Mouse (Mus musculus): ENCODE measurements around the gene Kxd1. TPM values are rescaled to one million over a fixed set of nuclear protein-coding genes. Genes with fewer than 3 reads are reported as not detected.
A peak's percentile ranks its signal among the peaks of the same experiment; 100 is the strongest.

Kxd1 gene
- total and polyA plus RNA-seq, 2 experiments from 2014 or later: 36.3 to 53.1 TPM

- TF ChIP-seq CTCF (IDR thresholded peaks at IDR 0.05): no peak
- Histone ChIP-seq H3K4me3 (ENCODE audit: low read depth, low read length) (peak within 1 kb of the TSS; percentile 35), H3K27ac (ENCODE audit: low read depth, low read length) (no peak within 1 kb of the TSS), H3K36me3 (ENCODE audit: insufficient read depth, low read length) (no peaks in the 10 kb centered on the region), H3K4me2 (ENCODE audit: low read depth, low read length, poor library complexity, severe bottlenecking) (peak within 1 kb of the TSS; percentile 67), H3K9ac (replicated peaks; ENCODE audit: low read length, poor library complexity, severe bottlenecking) (peak within 1 kb of the TSS; percentile 42; the same call in 1 of the 2 replicates), H3K27me3 (ENCODE audit: insufficient read depth, low read length) (peaks cover 90% of the 10 kb centered on the region), H3K9me3 (ENCODE audit: low read length) (no peaks in the 10 kb centered on the region), H3K4me1 (ENCODE audit: insufficient read depth, low read length) (peaks cover 14% of the 10 kb centered on the region; the same call in 1 of the 2 replicates)
- DNase-seq (ENCODE audit: low spot score) (no peak), ATAC-seq (ENCODE audit: low FRiP score) (peak; percentile 31)
- WGBS: under 1% methylated on average over 54 of the region's 93 CpGs
These were observed 34.8 kb downstream of the Kxd1 start, which contains the start of gene Crlf1 for GRCm38 (mm10) chr8:70492664-70493640. TSS of gene Crlf1 (plus strand) at chr8:70493158.

GRCm38 (mm10) chr8:70490880-70491495 lies 36.8 kb downstream of the Kxd1 start:
- DNase-seq (ENCODE audit: low spot score): no peak
- Histone ChIP-seq H3K9me3 (ENCODE audit: low read length) (no peaks in the 10 kb centered on the region), H3K4me1 (ENCODE audit: insufficient read depth, low read length) (peaks cover 21% of the 10 kb centered on the region), H3K36me3 (ENCODE audit: insufficient read depth, low read length) (no peaks in the 10 kb centered on the region), H3K4me2 (ENCODE audit: low read depth, low read length, poor library complexity, severe bottlenecking) (no peak overlapping the region), H3K4me3 (ENCODE audit: low read depth, low read length) (no peak overlapping the region), H3K27me3 (ENCODE audit: insufficient read depth, low read length) (peaks cover 77% of the 10 kb centered on the region), H3K27ac (ENCODE audit: low read depth, low read length) (no peak overlapping the region), H3K9ac (replicated peaks; ENCODE audit: low read length, poor library complexity, severe bottlenecking) (no peak overlapping the region)
- no peak for ATAC-seq (ENCODE audit: low FRiP score)
- TF ChIP-seq CTCF (IDR thresholded peaks at IDR 0.05): no peak
- WGBS: 2% methylated on average over 20 of the region's 20 CpGs

- WGBS: 7% methylated on average over 10 of the region's 10 CpGs
- Histone ChIP-seq H3K4me2 (ENCODE audit: low read depth, low read length, poor library complexity, severe bottlenecking) (no peak overlapping the region), H3K27ac (ENCODE audit: low read depth, low read length) (no peak overlapping the region), H3K9ac (replicated peaks; ENCODE audit: low read length, poor library complexity, severe bottlenecking) (no peak overlapping the region), H3K9me3 (ENCODE audit: low read length) (no peaks in the 10 kb centered on the region), H3K4me1 (ENCODE audit: insufficient read depth, low read length) (peaks cover 22% of the 10 kb centered on the region), H3K27me3 (ENCODE audit: insufficient read depth, low read length) (peaks cover 70% of the 10 kb centered on the region), H3K4me3 (ENCODE audit: low read depth, low read length) (no peak overlapping the region), H3K36me3 (ENCODE audit: insufficient read depth, low read length) (0 out of 2 replicates have a peak, but pooled peaks cover under 1% of the 10 kb centered on the region)
- DNase-seq (ENCODE audit: low spot score) (no peak), ATAC-seq (ENCODE audit: low FRiP score) (no peak)
- no peak for TF ChIP-seq CTCF (IDR thresholded peaks at IDR 0.05)
These were observed 37.5 kb downstream of the Kxd1 start for GRCm38 (mm10) chr8:70490061-70490879.

GRCm38 (mm10) chr8:70489576-70489975 lies 38.2 kb downstream of the Kxd1 start:
- H3K4me1 ChIP-seq (ENCODE audit: insufficient read depth, low read length): peaks cover 22% of the 10 kb centered on the region
- H3K27ac ChIP-seq (ENCODE audit: low read depth, low read length): no peak overlapping the region
- 0% methylated on average over 20 of the region's 41 CpGs for WGBS
- H3K36me3 ChIP-seq (ENCODE audit: insufficient read depth, low read length): peaks cover 6% of the 10 kb centered on the region; the same call in 1 of the 2 replicates
- H3K9me3 ChIP-seq (ENCODE audit: low read length): no peaks in the 10 kb centered on the region
- DNase-seq (ENCODE audit: low spot score) (no peak), ATAC-seq (ENCODE audit: low FRiP score) (no peak)
- no peak for TF ChIP-seq CTCF (IDR thresholded peaks at IDR 0.05)
- 0 out of 2 replicates have a peak overlapping the region, but pooled peaks have one; percentile 14 for H3K4me3 ChIP-seq (ENCODE audit: low read depth, low read length)
- peak overlapping the region; percentile 32; the same call in 1 of the 2 replicates for H3K4me2 ChIP-seq (ENCODE audit: low read depth, low read length, poor library complexity, severe bottlenecking)
- no peak overlapping the region for H3K9ac ChIP-seq (replicated peaks; ENCODE audit: low read length, poor library complexity, severe bottlenecking)
- H3K27me3 ChIP-seq (ENCODE audit: insufficient read depth, low read length): peaks cover 66% of the 10 kb centered on the region

GRCm38 (mm10) chr8:70488931-70489470 lies 38.8 kb downstream of the Kxd1 start:
- ATAC-seq (ENCODE audit: low FRiP score) (no peak), DNase-seq (ENCODE audit: low spot score) (no peak)
- peaks cover 61% of the 10 kb centered on the region for H3K27me3 ChIP-seq (ENCODE audit: insufficient read depth, low read length)
- peak overlapping the region; percentile 69 for H3K4me2 ChIP-seq (ENCODE audit: low read depth, low read length, poor library complexity, severe bottlenecking)
- WGBS: 2% methylated on average over 14 of the region's 14 CpGs
- peaks cover 22% of the 10 kb centered on the region for H3K4me1 ChIP-seq (ENCODE audit: insufficient read depth, low read length)
- H3K27ac ChIP-seq (ENCODE audit: low read depth, low read length): no peak overlapping the region
- no peaks in the 10 kb centered on the region for H3K9me3 ChIP-seq (ENCODE audit: low read length)
- no peak for TF ChIP-seq CTCF (IDR thresholded peaks at IDR 0.05)
- no peak overlapping the region for H3K9ac ChIP-seq (replicated peaks; ENCODE audit: low read length, poor library complexity, severe bottlenecking)
- H3K36me3 ChIP-seq (ENCODE audit: insufficient read depth, low read length): peaks cover 9% of the 10 kb centered on the region; the same call in 1 of the 2 replicates
- H3K4me3 ChIP-seq (ENCODE audit: low read depth, low read length): peak overlapping the region; percentile 63; the same call in 1 of the 2 replicates
